Mouse (Mus musculus) CH12.LX (cell line): ENCODE results near the gene Pbx1. TPM values are rescaled to one million over a fixed set of nuclear protein-coding genes. Genes with fewer than 3 reads are reported as not detected.

Experiments
- DNase-seq: peaks from one replicate; pipeline ENCODE4 v3.0.0-alpha.2; 2013; ENCODE audit errors: extremely low read depth
- H3K27ac ChIP-seq: 2 replicates; pipeline ENCODE4 v1.5.1; 2012; ENCODE audit warnings: low read depth, mild to moderate bottlenecking, control low read depth, moderate library complexity; ENCODE audit not compliant: insufficient read depth
- H3K27me3 ChIP-seq: replicated peaks from 2 replicates; pipeline ENCODE3; 2012; ENCODE audit warnings: inconsistent platforms
- H3K36me3 ChIP-seq, 2 experiments: replicated peaks in 1 of 2; 2 replicates each; pipeline versions ENCODE3 to v1.6.1; 2012; ENCODE audit warnings: inconsistent platforms in 1 of 2, low read length in 1 of 2, mild to moderate bottlenecking in 1 of 2, mixed read lengths in 1 of 2, moderate library complexity in 1 of 2; ENCODE audit not compliant: control insufficient read depth in 1 of 2, insufficient read depth in 1 of 2
- H3K4me1 ChIP-seq, 2 experiments: 2 replicates each; pipeline ENCODE4 v1.6.1; 2012; ENCODE audit warnings: inconsistent platforms in 1 of 2, moderate library complexity in 1 of 2; ENCODE audit not compliant: insufficient read depth in 2 of 2, control insufficient read depth in 1 of 2
- H3K4me2 ChIP-seq: 2 replicates; pipeline ENCODE4 v1.6.1; 2012; ENCODE audit warnings: low read depth, mild to moderate bottlenecking, control low read depth; ENCODE audit not compliant: poor library complexity, insufficient read depth, severe bottlenecking
- H3K4me3 ChIP-seq, 3 experiments: fragments of 150-350 bp in 1 of 3; sonication (generic) in 1 of 3; replicated peaks in 1 of 3; 2 replicates each; pipeline versions ENCODE3 to v1.5.1; 2011 to 2012; ENCODE audit warnings: low read depth in 2 of 3, low read length in 2 of 3, mild to moderate bottlenecking in 2 of 3, moderate library complexity in 2 of 3, control low read depth in 1 of 3, improper control_type of control experiment in 1 of 3, inconsistent platforms in 1 of 3, mixed read lengths in 1 of 3; ENCODE audit not compliant: poor library complexity in 1 of 3
- H3K79me2 ChIP-seq: replicated peaks from 2 replicates; pipeline ENCODE4 v1.6.1; 2012; ENCODE audit warnings: mild to moderate bottlenecking, moderate library complexity; ENCODE audit not compliant: control insufficient read depth, poor library complexity, insufficient read depth, severe bottlenecking; ENCODE audit errors: extremely low read depth
- H3K9ac ChIP-seq: 2 replicates; pipeline ENCODE4 v1.6.1; 2012; ENCODE audit warnings: low read depth, mild to moderate bottlenecking, control low read depth, moderate library complexity; ENCODE audit not compliant: insufficient read depth
- H3K9me3 ChIP-seq: replicated peaks from 2 replicates; pipeline ENCODE3; 2012; ENCODE audit warnings: low read length, inconsistent platforms, mixed read lengths
- CHD2 ChIP-seq: IDR thresholded peaks from 2 replicates; pipeline ENCODE4 v1.6.1; 2011; ENCODE audit warnings: low read length, improper control_type of control experiment
- CTCF ChIP-seq, 2 experiments: IDR thresholded peaks in 1 of 2; conservative IDR thresholded peaks in 1 of 2; 2 replicates each; pipeline ENCODE4 v1.5.1; 2011 to 2012; ENCODE audit warnings: low read depth in 2 of 2, low read length in 2 of 2, improper control_type of control experiment in 1 of 2, inconsistent platforms in 1 of 2, mild to moderate bottlenecking in 1 of 2, moderate library complexity in 1 of 2
- MAFK ChIP-seq: IDR thresholded peaks from 2 replicates; pipeline ENCODE4 v1.6.1; 2011; ENCODE audit warnings: low read length, improper control_type of control experiment; ENCODE audit not compliant: insufficient replicate concordance
- MAX ChIP-seq: IDR thresholded peaks from 2 replicates; pipeline ENCODE4 v1.6.1; 2011; ENCODE audit warnings: low read length, improper control_type of control experiment
- NELFE ChIP-seq: IDR thresholded peaks from 2 replicates; pipeline ENCODE4 v1.6.1; 2011; ENCODE audit warnings: low read depth, low read length, improper control_type of control experiment
- RAD21 ChIP-seq: IDR thresholded peaks from 2 replicates; pipeline ENCODE4 v1.6.1; 2011; ENCODE audit warnings: low read depth, mild to moderate bottlenecking, low read length, improper control_type of control experiment, moderate library complexity
- SIN3A ChIP-seq: IDR thresholded peaks from 2 replicates; pipeline ENCODE4 v1.6.1; 2012; ENCODE audit warnings: low read length, improper control_type of control experiment, inconsistent platforms
- SMC3 ChIP-seq: IDR thresholded peaks from 2 replicates; pipeline ENCODE4 v1.6.1; 2011; ENCODE audit warnings: low read depth, low read length, improper control_type of control experiment
- ZC3H11A ChIP-seq: IDR thresholded peaks from 2 replicates; pipeline ENCODE4 v1.6.1; 2012; ENCODE audit warnings: low read depth, mild to moderate bottlenecking, inconsistent platforms, low read length, improper control_type of control experiment
- ZKSCAN1 ChIP-seq: IDR thresholded peaks from 2 replicates; pipeline ENCODE4 v1.6.1; 2012; ENCODE audit warnings: low read depth, inconsistent platforms, low read length, improper control_type of control experiment, borderline replicate concordance
- dilution Hi-C: fragments of 300-500 bp; cut with MboI; formaldehyde crosslinking; loops from 2 replicates; pipeline ENCODE4 v1.14.3; 2020; ENCODE audit warnings: low sequenced_read_pairs; ENCODE audit not compliant: extremely low pct_unique_long_range_greater_than_20kb, extremely low pct_ligation_motif_present
- in situ Hi-C: fragments of 300-500 bp; cut with MboI; formaldehyde crosslinking; loops from 3 replicates; pipeline ENCODE4 v1.14.3; 2019; ENCODE audit warnings: low sequenced_read_pairs, low pct_ligation_motif_present, low pct_unique_long_range_greater_than_20kb, mixed read lengths
- polyA plus RNA-seq: library from polyadenylated mRNA; unstranded; fragments of >175 nt; gene quantifications from 2 replicates; pipeline ENCODE4 v1.2.1, GENCODE M21; 2012; ENCODE audit warnings: low read depth; ENCODE audit not compliant: insufficient read length
- total RNA-seq, 2 experiments: library from RNA; depleted of rRNA; stranded (reverse); fragments of 300-350 nt in 1 of 2; fragments of >200 nt in 1 of 2; gene quantifications; 2 replicates each; pipeline ENCODE4 v1.2.3; 2012 to 2014

The Pbx1 gene
- total and polyA plus RNA-seq, 3 experiments = not detected

GRCm38 (mm10) chr1:168215896-168216747 is 215.9 kb downstream of the Pbx1 start:
- in situ Hi-C loops (no loop called here), dilution Hi-C loops (no loop called here)
- Histone ChIP-seq H3K27me3 (no peaks in the 10 kb centered on the region), H3K36me3 (no peaks in the 10 kb centered on the region), H3K79me2 (no peaks in the 10 kb centered on the region), H3K9me3 (peaks cover 81% of the 10 kb centered on the region), H3K4me2 (no peak overlapping the region), H3K4me3 (no peak overlapping the region), H3K9ac (no peak overlapping the region), H3K4me1 (no peaks in the 10 kb centered on the region), H3K27ac (no peak overlapping the region)
- no peak for DNase-seq
- TF ChIP-seq SIN3A (no peak), NELFE (no peak), MAFK (no peak)

- H3K9me3 ChIP-seq = peaks cover 82% of the 10 kb centered on the region
- H3K36me3 ChIP-seq = no peaks in the 10 kb centered on the region
These were observed 216.6 kb downstream of the Pbx1 start for GRCm38 (mm10) chr1:168215468-168215867.

DNA sequence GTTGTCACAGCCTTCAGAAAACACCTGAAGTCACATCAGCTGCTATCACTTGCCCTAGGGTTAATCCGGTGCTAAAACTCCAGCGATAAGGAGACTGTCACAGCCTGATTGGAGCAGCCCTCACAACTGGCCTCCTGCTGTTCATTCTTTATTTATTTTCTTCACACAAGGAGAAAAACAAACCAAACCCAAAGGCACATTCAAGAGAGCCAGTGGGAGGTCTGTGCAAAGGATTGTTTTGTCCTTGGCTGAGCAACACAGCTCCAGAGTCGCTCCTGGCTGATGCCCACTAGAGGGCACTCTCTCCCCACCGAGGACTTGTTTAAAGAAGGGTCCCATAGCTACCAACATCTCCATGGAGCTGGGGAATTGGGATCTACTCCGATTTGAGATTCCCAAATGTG is 218.0 kb downstream of the Pbx1 start:
- in situ Hi-C loops = no loop called here
- no peaks in the 10 kb centered on the region for H3K36me3 ChIP-seq
- dilution Hi-C loops = no loop called here
- TF ChIP-seq ZKSCAN1 (no peak), SMC3 (peak; percentile 4; the same call in 1 of the 2 replicates), CHD2 (no peak), RAD21 (peak; percentile 21), MAX (no peak), CTCF (conservative IDR thresholded peaks at IDR 0.05 in 1 of 2, IDR thresholded peaks at IDR 0.05 in 1 of 2; ENCODE audit: low read depth in 2 of 2, low read length in 2 of 2) (peak in 1 of 2 experiments; percentile 28; a peak in 2 of 4 replicates)
- no peak for DNase-seq
- peaks cover 79% of the 10 kb centered on the region for H3K9me3 ChIP-seq
- no peaks in the 10 kb centered on the region for H3K79me2 ChIP-seq
- no peaks in the 10 kb centered on the region for H3K4me1 ChIP-seq
- H3K27me3 ChIP-seq = no peaks in the 10 kb centered on the region
- no peak overlapping the region for H3K4me3 ChIP-seq
- H3K4me2 ChIP-seq = no peak overlapping the region
- H3K27ac ChIP-seq = no peak overlapping the region
- no peak overlapping the region for H3K9ac ChIP-seq

More at GRCm38 (mm10) chr1:168215468-168215867, 216.6 kb downstream of the Pbx1 start:
- TF ChIP-seq ZC3H11A = no peak
- Histone ChIP-seq H3K4me3 (no peak overlapping the region), H3K27me3 (no peaks in the 10 kb centered on the region), H3K4me1 (no peaks in the 10 kb centered on the region), H3K4me2 (no peak overlapping the region), H3K9ac (no peak overlapping the region), H3K27ac (no peak overlapping the region), H3K79me2 (no peaks in the 10 kb centered on the region)
- dilution Hi-C loops (no loop called here), in situ Hi-C loops (no loop called here)
- no peak for DNase-seq
